Mouse (Mus musculus) olfactory bulb, adult 2 months (tissue): Measurements from ENCODE around the gene Klhl7. TPM values are rescaled to one million over a fixed set of nuclear protein-coding genes. Genes with fewer than 3 reads are reported as not detected.

Experiments used
- H3K27ac ChIP-seq: fragments of 200-500 bp; 2 replicates; pipeline ENCODE4 v1.5.1; 2012; ENCODE audit warnings: low read depth, low read length; ENCODE audit not compliant: insufficient read depth
- H3K4me1 ChIP-seq: fragments of 200-500 bp; 2 replicates; pipeline ENCODE4 v1.6.1; 2012; ENCODE audit warnings: low read length; ENCODE audit not compliant: control insufficient read depth, insufficient read depth
- H3K4me3 ChIP-seq: fragments of 200-500 bp; 2 replicates; pipeline ENCODE4 v1.5.1; 2012; ENCODE audit warnings: mild to moderate bottlenecking, low read depth, low read length, moderate library complexity; ENCODE audit not compliant: insufficient read depth
- CTCF ChIP-seq: fragments of 200-500 bp; IDR thresholded peaks from 2 replicates; pipeline ENCODE4 v1.5.1; 2012; ENCODE audit warnings: low read depth, mild to moderate bottlenecking, low read length, moderate library complexity; ENCODE audit not compliant: insufficient read depth
- POLR2A ChIP-seq: fragments of 200-500 bp; IDR thresholded peaks from 2 replicates; pipeline ENCODE4 v1.6.1; 2012; ENCODE audit warnings: mild to moderate bottlenecking, low read depth, low read length, moderate library complexity; ENCODE audit not compliant: insufficient read depth
- WGBS: fragments of 180-500 bp; shearing (Covaris S2); methylation state at CpG from one replicate; pipeline ENCODE4 v1.1.7; 2018; 5-methylcytosine and 5-hydroxymethylcytosine counted together
- polyA plus RNA-seq: library from polyadenylated mRNA; stranded (reverse); fragments of >200 nt; gene quantifications from 2 replicates; pipeline ENCODE4 v1.2.4, GENCODE M21; 2012; ENCODE audit warnings: low replicate concordance; ENCODE audit not compliant: missing spikeins, insufficient read depth, insufficient read length

The Klhl7 gene
- polyA plus RNA-seq, 1 experiment = not detected

DNA sequence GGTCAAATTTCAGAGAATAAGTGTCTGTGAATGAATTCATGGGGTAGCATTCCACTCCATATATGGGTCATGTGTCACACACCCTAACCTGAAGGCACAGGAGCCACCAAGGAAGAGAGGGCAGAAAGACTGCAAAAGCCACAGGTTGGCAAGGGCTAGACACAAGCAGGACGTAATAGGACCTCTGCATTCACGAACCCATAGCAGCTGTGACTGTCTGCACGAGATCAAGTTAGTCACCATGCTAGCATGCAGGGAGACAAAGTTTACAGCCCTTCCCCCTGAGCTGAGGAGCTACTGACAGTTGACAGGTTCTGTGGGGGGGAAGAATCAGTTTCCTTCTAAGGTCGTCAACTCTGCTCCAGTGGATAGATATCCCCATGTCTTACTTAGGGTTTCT is 36.9 kb upstream of the Klhl7 start:
- Histone ChIP-seq H3K4me3 (no peak overlapping the region), H3K4me1 (peaks cover 2% of the 10 kb centered on the region; the same call in 1 of the 2 replicates), H3K27ac (no peak overlapping the region)
- TF ChIP-seq POLR2A = no peak
- no peak for TF ChIP-seq CTCF
- WGBS = 91% methylated on average over 4 of the region's 4 CpGs

DNA sequence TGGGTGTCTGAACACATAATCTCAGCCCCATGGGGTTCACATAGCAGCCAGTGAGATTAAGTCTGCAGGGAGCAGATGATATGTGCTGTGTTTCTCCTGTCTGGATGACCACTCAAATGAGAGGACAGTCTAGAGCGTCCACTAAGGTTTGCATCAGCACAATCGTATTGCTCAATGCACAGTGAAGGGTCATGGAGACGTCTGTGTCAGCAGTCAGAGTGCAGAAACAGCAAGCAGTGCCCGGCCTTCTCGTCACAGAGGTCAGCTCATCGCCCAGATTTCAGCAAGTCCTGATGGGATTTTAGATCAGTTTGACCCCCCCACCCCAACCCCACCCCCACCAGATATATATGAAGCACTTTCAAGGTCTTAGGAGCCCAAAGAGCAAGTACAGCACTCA is 31.4 kb upstream of the Klhl7 start:
- H3K4me1 ChIP-seq = peaks cover 2% of the 10 kb centered on the region; the same call in 1 of the 2 replicates
- no peak overlapping the region for H3K27ac ChIP-seq
- no peak overlapping the region for H3K4me3 ChIP-seq
- 89% methylated on average over 6 of the region's 6 CpGs for WGBS
- no peak for TF ChIP-seq POLR2A
- TF ChIP-seq CTCF = no peak

DNA sequence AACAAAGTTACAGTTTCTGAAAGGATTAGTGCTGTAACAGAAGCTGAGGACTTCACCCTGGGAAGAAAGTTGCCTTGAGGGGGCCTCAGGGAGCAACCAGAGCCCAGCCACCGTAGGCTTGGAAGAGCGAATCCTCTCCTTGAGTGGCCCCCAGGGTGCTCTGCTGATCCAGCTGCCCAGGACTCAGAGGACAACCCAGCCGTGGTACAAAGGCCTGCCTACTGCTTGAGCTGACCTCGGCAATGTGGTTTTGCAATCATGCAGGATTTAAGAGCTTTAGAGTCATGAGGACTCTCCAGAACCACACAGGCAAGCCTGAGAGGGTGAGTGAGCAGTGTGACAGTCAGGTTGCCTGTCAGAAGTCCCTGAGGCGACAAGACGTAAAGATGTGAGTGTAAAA is 28.4 kb upstream of the Klhl7 start:
- WGBS = 82% methylated on average over 6 of the region's 6 CpGs
- H3K27ac ChIP-seq = no peak overlapping the region
- no peak for TF ChIP-seq POLR2A
- TF ChIP-seq CTCF = no peak
- no peak overlapping the region for H3K4me3 ChIP-seq
- no peaks in the 10 kb centered on the region for H3K4me1 ChIP-seq

DNA sequence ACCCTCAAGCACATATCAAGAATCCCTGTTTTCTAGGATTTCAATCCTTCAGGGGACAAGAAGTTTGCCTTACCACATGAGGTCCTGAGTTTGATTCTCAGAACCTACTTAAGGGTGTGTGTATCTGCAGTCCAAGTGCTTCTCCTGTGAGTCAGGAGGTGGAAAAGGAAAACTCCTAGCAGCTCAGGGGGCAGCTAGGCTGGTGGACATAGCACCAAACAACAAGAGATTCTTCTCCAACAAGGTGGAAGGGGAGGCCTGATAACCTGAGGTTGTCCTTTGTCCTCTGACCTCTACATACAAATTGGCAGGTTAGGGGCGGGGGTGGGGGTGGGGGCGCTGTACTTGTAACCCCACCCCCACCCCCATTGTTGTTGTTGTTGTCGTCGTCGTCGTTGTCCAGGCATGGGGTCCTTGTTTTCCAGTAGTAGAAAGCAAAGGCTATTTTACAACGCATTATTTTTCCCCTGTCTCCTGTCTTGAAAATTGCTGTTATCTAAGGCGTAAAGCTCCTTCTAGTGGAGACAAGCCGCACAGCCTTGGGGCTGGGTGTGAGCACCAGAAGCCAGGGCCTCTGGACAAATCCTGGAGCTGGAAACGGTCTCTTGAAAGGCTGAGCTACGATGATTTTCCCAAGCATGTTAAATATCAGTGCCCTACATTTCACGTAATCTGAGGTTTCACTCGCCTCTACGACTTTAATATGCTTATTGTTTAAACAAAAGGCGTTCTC is 23.3 kb upstream of the Klhl7 start:
- Histone ChIP-seq H3K4me1 (no peaks in the 10 kb centered on the region), H3K4me3 (no peak overlapping the region), H3K27ac (peak overlapping the region; percentile 26; the same call in 1 of the 2 replicates)
- WGBS = 2% methylated on average over 15 of the region's 15 CpGs
- TF ChIP-seq CTCF = peak; percentile 49; the same call in 1 of the 2 replicates
- no peak for TF ChIP-seq POLR2A

DNA sequence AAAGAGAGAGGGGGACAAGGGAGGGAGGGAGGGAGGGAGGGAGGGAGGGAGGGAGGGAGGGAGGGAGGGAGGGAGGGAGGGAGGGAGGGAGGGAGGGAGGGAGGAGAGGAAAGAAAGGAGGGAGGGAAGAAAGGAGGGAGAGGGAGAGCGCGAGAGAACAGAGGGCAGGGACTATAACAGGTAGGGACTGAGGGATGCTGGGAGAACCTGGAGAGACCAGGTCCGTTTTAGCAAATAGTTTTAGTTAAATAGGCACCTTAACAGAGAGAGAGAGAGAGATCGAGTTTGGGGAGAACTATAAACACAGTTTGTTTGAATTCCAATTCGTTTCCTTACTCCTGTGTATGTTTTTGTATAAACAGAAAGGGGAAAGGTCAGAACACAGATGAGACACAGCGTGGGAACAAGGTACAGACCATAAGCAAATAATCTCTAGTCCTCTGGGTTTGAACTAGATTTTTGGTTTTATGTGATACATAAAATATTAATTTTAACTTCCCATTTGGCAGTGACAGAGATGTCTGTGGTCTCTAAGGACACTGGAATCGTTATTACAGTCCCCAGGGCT is 22.6 kb upstream of the Klhl7 start:
- Histone ChIP-seq H3K4me1 (no peaks in the 10 kb centered on the region), H3K4me3 (no peak overlapping the region), H3K27ac (no peak overlapping the region)
- TF ChIP-seq CTCF (no peak), POLR2A (no peak)
- 47% methylated on average over 7 of the region's 7 CpGs for WGBS

DNA sequence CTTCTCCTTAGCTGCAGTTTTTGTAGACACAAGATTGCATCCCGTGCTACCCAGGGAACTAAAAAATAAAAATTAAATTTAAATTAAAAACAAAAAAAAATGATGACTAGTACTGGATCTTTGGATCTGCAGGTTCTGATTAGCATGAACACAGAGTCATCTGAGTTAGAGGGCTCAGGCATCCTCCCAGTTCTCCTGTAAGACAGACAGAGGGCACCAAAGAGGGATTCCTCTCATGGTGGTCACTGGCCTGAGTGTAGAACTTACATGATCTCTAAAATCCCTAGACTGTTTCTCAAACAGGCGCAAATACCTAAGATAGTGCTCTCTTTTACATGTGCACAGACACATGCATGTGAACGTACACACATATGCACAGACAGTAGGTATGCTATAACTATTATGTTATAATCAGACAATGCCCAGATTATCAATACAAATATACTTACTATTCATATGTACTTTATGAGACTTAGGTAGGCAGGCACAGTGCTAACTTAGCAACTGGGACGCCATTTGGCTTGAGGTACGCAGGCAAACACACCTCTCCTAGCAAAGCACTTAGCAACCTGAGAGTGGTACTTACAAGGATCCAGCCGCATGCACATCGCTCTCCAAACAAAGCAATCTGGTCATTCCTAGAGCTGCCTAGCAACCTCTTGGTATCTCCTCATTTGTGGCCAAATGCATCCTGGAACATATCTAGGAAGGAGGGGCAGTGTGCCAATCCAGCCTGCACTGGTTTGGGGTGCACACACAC is 21.8 kb upstream of the Klhl7 start:
- Histone ChIP-seq H3K4me3 (no peak overlapping the region), H3K4me1 (no peaks in the 10 kb centered on the region), H3K27ac (no peak overlapping the region)
- TF ChIP-seq POLR2A = no peak
- TF ChIP-seq CTCF = no peak
- WGBS = 91% methylated on average over 7 of the region's 7 CpGs

DNA sequence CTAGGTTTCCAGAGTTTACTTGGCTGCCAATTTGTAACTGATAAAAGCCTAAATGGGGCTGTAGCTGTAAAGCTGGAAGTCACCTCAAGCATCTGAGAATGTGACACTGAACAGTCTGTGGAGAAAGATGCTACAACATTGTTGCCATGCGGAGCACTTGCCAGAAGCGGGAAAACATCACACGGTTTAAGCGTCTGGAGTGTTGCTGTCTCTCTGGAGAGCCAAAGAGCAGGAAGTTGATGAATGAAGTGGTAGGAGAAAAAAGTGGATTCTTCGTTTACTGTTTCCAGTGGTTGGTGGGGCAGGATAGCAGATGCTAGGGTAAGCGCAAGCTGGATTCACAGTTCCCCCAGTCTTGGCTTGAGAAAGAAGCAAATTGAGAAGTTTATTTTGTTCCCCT is 19.6 kb upstream of the Klhl7 start:
- no peak for TF ChIP-seq CTCF
- no peak for TF ChIP-seq POLR2A
- 65% methylated on average over 6 of the region's 6 CpGs for WGBS
- Histone ChIP-seq H3K27ac (no peak overlapping the region), H3K4me3 (no peak overlapping the region), H3K4me1 (no peaks in the 10 kb centered on the region)

DNA sequence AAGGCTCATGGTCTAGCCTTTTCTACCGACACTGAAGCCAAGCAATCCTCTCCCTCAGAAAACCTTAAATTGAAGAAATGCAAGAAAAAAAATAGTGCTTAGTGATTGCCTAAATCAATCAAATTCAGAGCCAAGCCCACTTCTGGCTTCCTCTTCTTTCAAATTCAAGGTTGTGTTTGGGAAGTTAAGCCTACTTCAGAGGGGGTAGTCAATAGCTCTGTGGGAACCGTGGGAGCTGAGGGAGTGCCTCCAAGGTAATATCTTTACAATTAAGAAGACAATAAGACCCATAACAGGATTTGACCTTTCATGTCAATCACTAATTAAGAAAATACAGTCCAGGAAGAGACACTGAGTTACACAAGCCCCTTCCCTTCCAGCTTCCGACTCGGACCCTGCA is 15.6 kb upstream of the Klhl7 start:
- Histone ChIP-seq H3K4me1 (no peaks in the 10 kb centered on the region), H3K27ac (no peak overlapping the region), H3K4me3 (no peak overlapping the region)
- no peak for TF ChIP-seq POLR2A
- no peak for TF ChIP-seq CTCF
- 66% methylated on average over 4 of the region's 4 CpGs for WGBS

DNA sequence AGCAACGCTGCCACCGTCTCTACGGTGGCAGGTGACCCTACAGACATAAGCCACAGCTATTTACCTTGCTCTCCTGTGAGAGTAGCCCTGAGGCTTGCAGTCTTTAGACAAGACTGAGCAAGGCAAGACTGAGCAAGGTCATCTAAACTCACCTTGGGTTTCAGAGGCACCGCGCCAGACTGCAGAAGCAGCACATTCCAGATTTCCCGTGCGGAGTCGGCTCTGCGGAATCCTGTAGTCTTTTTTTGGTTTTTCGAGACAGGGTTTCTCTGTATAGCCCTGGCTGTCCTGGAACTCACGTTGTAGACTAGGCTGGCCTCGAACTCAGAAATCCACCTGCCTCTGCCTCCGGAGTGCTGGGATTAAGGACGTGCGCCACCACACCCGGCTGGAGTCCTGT is 14.2 kb upstream of the Klhl7 start:
- H3K4me3 ChIP-seq = no peak overlapping the region
- WGBS = 88% methylated on average over 16 of the region's 16 CpGs
- H3K4me1 ChIP-seq = no peaks in the 10 kb centered on the region
- TF ChIP-seq CTCF (no peak), POLR2A (no peak)
- H3K27ac ChIP-seq = no peak overlapping the region
